Mouse (Mus musculus): ENCODE measurements around the gene Dhx38. TPM values are rescaled to one million over a fixed set of nuclear protein-coding genes. Genes with fewer than 3 reads are reported as not detected.

Dhx38 gene
- polyA plus RNA-seq (2017; shearing (Covaris generic)) = 33.3 TPM

DNA sequence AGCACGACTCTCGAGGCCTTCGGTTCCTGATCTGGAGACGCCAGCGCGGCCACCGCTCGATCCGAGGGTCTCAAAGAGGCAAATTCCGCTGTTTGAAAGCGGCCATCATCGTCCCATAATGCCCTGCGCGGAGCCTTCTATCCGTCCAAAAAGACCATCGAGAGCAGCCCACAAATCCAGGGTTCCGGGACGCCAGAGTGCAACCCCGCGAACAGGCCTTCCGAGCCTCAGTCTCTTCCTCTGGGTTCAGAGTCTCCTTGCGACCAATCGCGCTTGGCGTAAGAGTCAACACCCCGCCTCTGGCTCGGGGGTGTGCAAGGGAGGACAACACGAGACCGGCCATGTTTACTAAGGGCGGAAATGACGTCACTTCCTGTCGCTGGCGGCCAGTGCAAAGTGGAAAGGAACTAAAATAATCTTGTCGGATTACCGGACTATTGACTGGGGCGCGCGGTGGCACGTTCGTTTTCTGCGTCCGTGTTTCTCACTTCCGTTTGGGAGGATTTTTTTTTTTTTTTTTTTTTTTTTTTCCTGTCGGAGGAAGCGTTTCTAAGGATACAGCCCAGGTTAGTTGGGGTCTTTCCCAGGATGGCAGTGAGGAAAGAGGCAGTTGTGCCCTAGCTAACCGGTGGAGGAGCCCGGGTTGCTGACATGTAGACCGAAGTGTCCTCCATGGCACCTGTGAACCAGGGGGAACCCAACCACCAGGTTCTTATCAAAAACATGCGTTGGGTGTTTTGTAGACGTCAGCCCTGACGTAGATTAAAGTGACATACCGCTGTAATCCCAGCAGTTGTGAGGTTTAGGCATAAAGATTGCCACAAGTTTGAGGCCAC is at the start of gene Dhx38, which contains the start of gene Txnl4b:
Gene Dhx38, minus strand, starts transcription at position 364 of the 836 bp plus-strand sequence.
Gene Txnl4b, plus strand, starts transcription at position 395 of the 836 bp plus-strand sequence.

DNA sequence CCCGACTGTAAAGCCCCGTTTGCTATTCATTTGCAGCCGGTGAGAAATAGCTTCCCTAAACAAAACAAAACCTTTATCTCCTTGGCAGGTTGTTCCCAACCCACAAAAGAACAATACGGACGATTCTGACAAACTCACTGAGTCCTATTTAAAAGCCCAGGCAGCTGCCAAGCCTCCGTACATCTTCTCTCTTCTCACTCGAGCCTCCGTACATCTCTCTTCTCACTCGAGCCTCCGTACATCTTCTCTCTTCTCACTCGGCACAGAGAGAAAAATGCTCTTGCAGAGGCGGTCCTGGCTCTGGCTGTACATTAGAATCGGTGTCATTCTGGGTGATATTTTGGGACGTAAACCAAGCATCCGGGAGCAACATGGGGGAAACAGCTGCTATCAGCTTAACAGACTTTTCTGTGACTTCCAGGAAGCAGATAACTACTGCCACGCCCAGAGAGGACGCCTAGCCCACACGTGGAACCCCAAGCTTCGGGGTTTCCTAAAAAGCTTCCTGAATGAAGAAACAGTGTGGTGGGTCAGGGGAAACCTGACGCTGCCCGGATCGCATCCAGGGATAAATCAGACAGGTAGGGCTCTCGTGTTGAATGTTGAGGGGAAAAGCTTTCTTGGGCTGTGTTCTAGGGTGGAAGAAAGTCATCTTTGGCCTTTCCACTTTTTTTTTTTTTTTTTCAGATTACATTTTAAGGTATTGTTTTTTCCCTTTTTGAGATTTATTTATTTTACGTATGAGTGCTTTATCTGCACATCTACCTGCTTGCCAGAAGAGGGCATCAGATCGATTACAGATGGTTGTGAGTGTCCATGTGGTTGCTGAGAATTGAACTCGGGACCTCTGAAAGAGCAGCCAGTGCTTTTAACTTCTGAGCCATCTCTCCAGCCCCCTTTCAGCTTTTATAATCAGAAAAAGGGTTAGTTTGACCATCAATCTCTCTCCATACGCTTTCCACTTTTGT is 48.9 kb upstream of the Dhx38 start, which contains the start of gene Pkd1l3:
Gene Pkd1l3, plus strand, starts transcription at position 275 of the 968 bp plus-strand sequence.

DNA sequence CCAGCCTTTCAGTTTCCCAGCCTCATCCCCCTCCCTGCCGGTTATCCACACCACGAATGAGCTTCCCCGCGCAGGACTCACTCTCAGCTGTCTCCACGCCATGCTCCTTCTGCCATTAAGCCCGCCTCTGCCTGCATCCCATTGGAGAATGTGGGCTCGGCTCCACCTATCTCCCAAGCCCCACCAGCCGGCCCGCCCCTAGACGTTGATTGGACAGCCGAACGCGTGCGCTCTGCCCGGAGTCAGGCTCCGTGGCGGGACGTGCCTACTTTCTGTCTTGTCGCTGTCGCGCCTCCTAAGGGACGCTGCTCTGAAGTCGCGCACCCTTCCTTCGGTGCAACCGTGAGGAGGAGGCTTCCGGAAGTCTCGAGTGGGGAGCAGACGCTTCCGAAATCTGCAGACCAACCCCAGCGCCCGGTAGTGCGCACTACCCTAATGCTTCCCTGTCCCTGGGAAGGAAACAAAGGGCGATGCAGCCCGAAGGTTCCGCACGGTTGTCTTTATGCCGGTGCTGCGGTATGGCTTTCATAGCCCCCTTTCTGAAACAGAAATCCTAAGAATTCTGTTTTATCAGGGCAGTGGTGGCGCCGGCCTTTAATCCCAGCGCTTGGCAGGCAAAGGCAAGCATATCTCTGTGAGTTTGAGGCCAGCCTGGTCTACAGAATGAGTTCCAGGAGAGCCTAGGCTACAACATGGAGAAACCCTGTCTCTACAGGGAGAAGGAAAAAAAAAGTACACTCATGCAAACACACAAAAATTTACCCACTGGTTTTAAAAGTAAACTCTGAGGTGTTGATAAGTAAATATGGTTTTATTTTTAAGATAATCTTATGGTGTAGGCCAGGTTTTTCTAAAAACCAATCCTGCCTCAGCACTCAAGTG is 42.9 kb upstream of the Dhx38 start, which contains the start of gene Dhodh:
Gene Dhodh, minus strand, starts transcription at position 403 of the 882 bp plus-strand sequence.

DNA sequence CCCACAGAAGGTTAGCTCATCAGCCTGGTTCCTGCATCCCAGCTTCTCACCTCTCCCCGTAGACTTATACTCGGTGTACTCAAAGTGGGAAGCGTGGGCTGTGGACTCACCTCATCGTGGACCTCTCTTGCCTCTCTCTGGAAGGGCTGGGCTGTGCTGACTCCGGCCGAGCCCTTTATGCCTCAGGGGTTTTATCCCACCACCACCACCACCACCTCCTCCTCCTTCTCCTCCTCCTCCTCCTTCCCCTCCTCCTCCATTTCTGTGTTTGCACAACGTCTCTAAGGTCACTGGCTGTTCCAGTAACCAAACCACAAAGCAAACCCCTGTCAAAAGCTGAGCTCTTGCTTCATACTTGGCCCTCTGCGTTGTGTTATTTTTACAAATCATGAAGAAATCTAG is 13.2 kb upstream of the Dhx38 start, which contains the start of gene Hp:
Gene Hp, minus strand, starts transcription at position 273 of the 402 bp plus-strand sequence.

Other genes starting within 250 kb of the Dhx38 start
- gene Pmfbp1, start 71.8 kb downstream of the Dhx38 start, polyA plus RNA-seq (2017; shearing (Covaris generic)) = not detected
- 6.0 TPM for gene Txnl4b, start within 50 bp of the Dhx38 start, polyA plus RNA-seq (2017; shearing (Covaris generic))
- not detected for gene Hp, start 13.3 kb upstream of the Dhx38 start, polyA plus RNA-seq (2017; shearing (Covaris generic))
- gene Dhodh, start 42.8 kb upstream of the Dhx38 start, polyA plus RNA-seq (2017; shearing (Covaris generic)) = 39.2 TPM
- 1.2 TPM for gene Pkd1l3, start 48.7 kb upstream of the Dhx38 start, polyA plus RNA-seq (2017; shearing (Covaris generic))
- gene Ist1, start 127.4 kb upstream of the Dhx38 start, polyA plus RNA-seq (2017; shearing (Covaris generic)) = 140 TPM
- 12.9 TPM for gene Zfp821, start 139.7 kb upstream of the Dhx38 start, polyA plus RNA-seq (2017; shearing (Covaris generic))
- gene Atxn1l, start 171.9 kb upstream of the Dhx38 start, polyA plus RNA-seq (2017; shearing (Covaris generic)) = 2.5 TPM
- 58.8 TPM for gene Ap1g1, start 212.7 kb upstream of the Dhx38 start, polyA plus RNA-seq (2017; shearing (Covaris generic))